10 mouse cellular contexts compared by ENCODE assay signal in genomic region chr13:44409720-44410047, GRCm38 (mm10).
DNase-seq lines count a peak whose midpoint lies in the region; ATAC-seq and TF ChIP-seq lines count a peak whose summit lies in the region.
"Had no signal": no experiment of that assay in that cellular context is flagged by ENCODE, and none has a peak within 500 bp of the region (broad histone marks: within the 10 kb centered on the region; RNA-seq: fewer than 3 reads in every experiment).

No protein-coding gene starts in this region.

- TF ChIP-seq CTCF in heart, adult 2 months (IDR thresholded peaks at IDR 0.05), result no peak

- no peak overlapping the region for H3K4me2 ChIP-seq in kidney, embryonic 15.5 days
- H3K4me2 ChIP-seq in liver, embryonic 13.5 days, result no peak overlapping the region
- no peak overlapping the region for H3K4me2 ChIP-seq in midbrain, embryonic 14.5 days (ENCODE audit: low read length)

- peak overlapping the region; percentile 67 for H3K27ac ChIP-seq in heart, adult 2 months
- H3K27ac ChIP-seq in kidney, embryonic 15.5 days, result peak overlapping the region; percentile 82
- H3K27ac ChIP-seq in brown adipose tissue, adult 24 weeks (replicated peaks; ENCODE audit: low read depth, low read length), result peak overlapping the region; percentile 90
- peak overlapping the region; percentile 0; the same call in 1 of the 2 replicates for H3K27ac ChIP-seq in liver, embryonic 13.5 days
- no peak overlapping the region for H3K27ac ChIP-seq in midbrain, embryonic 14.5 days (replicated peaks; ENCODE audit: low read depth, low read length)

- peaks cover 11% of the 10 kb centered on the region for H3K4me1 ChIP-seq in heart, adult 2 months (ENCODE audit: control insufficient read depth, insufficient read depth, low read length)
- H3K4me1 ChIP-seq in kidney, embryonic 15.5 days, result peaks cover 26% of the 10 kb centered on the region
- peaks cover 33% of the 10 kb centered on the region for H3K4me1 ChIP-seq in brown adipose tissue, adult 24 weeks (ENCODE audit: control insufficient read depth, insufficient read depth, insufficient read length, low read length)
- H3K4me1 ChIP-seq in liver, embryonic 13.5 days (replicated peaks), result peaks cover 7% of the 10 kb centered on the region; the same call in 1 of the 2 replicates
- H3K4me1 ChIP-seq in midbrain, embryonic 14.5 days (ENCODE audit: control insufficient read depth, insufficient read depth, low read length), result no peaks in the 10 kb centered on the region

- no peak for TF ChIP-seq EP300 in heart, adult 2 months (IDR thresholded peaks at IDR 0.05; ENCODE audit: insufficient read depth, low read depth, low read length)

- TF ChIP-seq POLR2A in heart, adult 2 months (IDR thresholded peaks at IDR 0.05; ENCODE audit: insufficient read depth, low read depth, low read length), result no peak

- no peak overlapping the region for H3K4me3 ChIP-seq in heart, adult 2 months
- H3K4me3 ChIP-seq in kidney, embryonic 15.5 days (replicated peaks), result no peak overlapping the region
- no peak overlapping the region for H3K4me3 ChIP-seq in brown adipose tissue, adult 24 weeks (ENCODE audit: insufficient read depth, low read depth, low read length)
- no peak overlapping the region for H3K4me3 ChIP-seq in liver, embryonic 13.5 days (replicated peaks)
- no peak overlapping the region for H3K4me3 ChIP-seq in midbrain, embryonic 14.5 days (replicated peaks; ENCODE audit: low read depth, low read length)

- no peak for DNase-seq in heart, adult 2 months
- no peak for DNase-seq in heart, postnatal 25 days (ENCODE audit: low spot score)
- DNase-seq in kidney, postnatal 10 days, result no peak
- no peak for DNase-seq in liver, embryonic 13.5 days
- no peak for DNase-seq in midbrain, embryonic 14.5 days
- DNase-seq: thymus, postnatal 14 days had no signal

- H3K9ac ChIP-seq in heart, adult 2 months (ENCODE audit: low read depth, low read length), result no peak overlapping the region
- no peak overlapping the region for H3K9ac ChIP-seq in kidney, embryonic 15.5 days
- no peak overlapping the region for H3K9ac ChIP-seq in liver, embryonic 13.5 days
- no peak overlapping the region for H3K9ac ChIP-seq in midbrain, embryonic 14.5 days (replicated peaks; ENCODE audit: low read length)

- intact Hi-C loops in heart, adult 2 months (cut with DNase I), result loop anchor here (2.0 to 5.0 kb wide), 4 partner anchors 37 to 323 kb away; no protein-coding TSS in a partner anchor
- intact Hi-C loops in heart, postnatal 25 days (cut with DNase I), result loop anchor here (5.0 kb wide), 1 partner anchor 177 kb away; no protein-coding TSS in a partner anchor

- no peaks in the 10 kb centered on the region for H3K9me3 ChIP-seq in kidney, embryonic 15.5 days (replicated peaks)
- H3K9me3 ChIP-seq in liver, embryonic 13.5 days (replicated peaks), result no peaks in the 10 kb centered on the region
- no peaks in the 10 kb centered on the region for H3K9me3 ChIP-seq in midbrain, embryonic 14.5 days (ENCODE audit: control insufficient read depth, low read length)
- H3K9me3 ChIP-seq: G1E had no signal

- 0 out of 2 replicates have a peak, but pooled peaks cover 2% of the 10 kb centered on the region for H3K36me3 ChIP-seq in heart, adult 2 months (ENCODE audit: control insufficient read depth, insufficient read depth, low read length)
- H3K36me3 ChIP-seq in kidney, embryonic 15.5 days, result no peaks in the 10 kb centered on the region
- H3K36me3 ChIP-seq in liver, embryonic 13.5 days, result no peaks in the 10 kb centered on the region
- H3K36me3 ChIP-seq in midbrain, embryonic 14.5 days (ENCODE audit: control insufficient read depth, insufficient read depth, low read length), result no peaks in the 10 kb centered on the region
- H3K36me3 ChIP-seq: G1E had no signal

- no peaks in the 10 kb centered on the region for H3K79me2 ChIP-seq in heart, adult 2 months (replicated peaks; ENCODE audit: control insufficient read depth, insufficient read depth, low read length)

- no peak for ATAC-seq in kidney, embryonic 15.5 days (replicated peaks; ENCODE audit: low FRiP score)
- no peak for ATAC-seq in liver, embryonic 13.5 days (ENCODE audit: low read depth)
- no peak for ATAC-seq in CD4-positive, CD25-positive, alpha-beta regulatory T cell, adult 4 months
- no peak for ATAC-seq in midbrain, embryonic 14.5 days (ENCODE audit: low FRiP score, low TSS enrichment)

- H3K27me3 ChIP-seq in heart, adult 2 months (ENCODE audit: control insufficient read depth, insufficient read depth, low read length), result no peaks in the 10 kb centered on the region
- H3K27me3 ChIP-seq in kidney, embryonic 15.5 days, result no peaks in the 10 kb centered on the region
- no peaks in the 10 kb centered on the region for H3K27me3 ChIP-seq in liver, embryonic 13.5 days
- H3K27me3 ChIP-seq in midbrain, embryonic 14.5 days (ENCODE audit: control insufficient read depth, insufficient read depth, low read length), result no peaks in the 10 kb centered on the region

- 68% methylated on average over 5 of the region's 5 CpGs for WGBS in heart, adult 2 months
- 66% methylated on average over 5 of the region's 5 CpGs for WGBS in kidney, embryonic 15.5 days
- WGBS in liver, embryonic 13.5 days (ENCODE audit: insufficient replicate concordance), result 68% methylated on average over 5 of the region's 5 CpGs
- WGBS in midbrain, embryonic 14.5 days, result 88% methylated on average over 5 of the region's 5 CpGs
